Mouse (Mus musculus): ENCODE measurements around the gene Wrap73.

Wrap73 gene

DNA sequence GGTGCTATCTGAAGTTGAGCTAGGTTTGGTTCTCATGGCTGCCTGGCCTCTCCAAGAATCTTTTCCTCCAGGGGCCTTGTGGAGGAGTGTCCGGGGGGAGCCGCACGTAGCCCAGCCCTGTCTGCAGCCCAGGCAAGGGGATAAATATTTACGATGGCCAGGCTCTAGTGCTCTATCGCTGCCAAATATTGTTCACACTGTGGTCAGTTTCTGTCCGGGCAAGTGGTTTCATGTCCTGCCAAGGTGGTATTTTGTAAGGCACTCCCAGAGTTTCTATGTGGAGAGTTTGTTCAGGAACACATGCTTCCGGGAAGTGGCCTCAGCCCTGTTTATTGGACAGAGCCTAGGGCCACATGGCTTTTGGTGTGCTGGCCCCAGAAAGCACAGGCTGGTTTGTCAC is 38.8 kb downstream of the Wrap73 start:
- DNase-seq (ENCODE audit: low spot score in 2 of 2) = no peak

DNA sequence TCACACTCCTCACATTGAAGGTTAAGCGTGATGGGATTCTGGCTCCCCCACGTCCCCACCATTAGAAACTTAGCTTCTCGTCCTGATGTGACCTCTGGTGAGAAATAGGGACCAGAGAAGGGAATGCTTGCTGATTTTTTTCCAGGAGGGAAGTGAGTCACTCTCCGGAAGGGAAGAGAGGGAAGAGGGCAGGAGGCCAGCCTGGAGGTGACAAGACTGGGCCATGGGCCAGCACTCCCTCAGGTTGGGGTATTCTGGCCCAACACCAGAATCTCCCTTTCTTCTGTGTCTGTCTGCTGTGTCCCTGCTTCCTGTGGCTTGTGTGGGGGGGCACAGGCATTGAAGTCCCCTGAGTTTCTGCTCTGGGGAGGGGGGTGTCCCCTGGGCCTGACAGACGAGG is 41.4 kb downstream of the Wrap73 start:
- DNase-seq (ENCODE audit: low spot score in 2 of 2) = no peak

DNA sequence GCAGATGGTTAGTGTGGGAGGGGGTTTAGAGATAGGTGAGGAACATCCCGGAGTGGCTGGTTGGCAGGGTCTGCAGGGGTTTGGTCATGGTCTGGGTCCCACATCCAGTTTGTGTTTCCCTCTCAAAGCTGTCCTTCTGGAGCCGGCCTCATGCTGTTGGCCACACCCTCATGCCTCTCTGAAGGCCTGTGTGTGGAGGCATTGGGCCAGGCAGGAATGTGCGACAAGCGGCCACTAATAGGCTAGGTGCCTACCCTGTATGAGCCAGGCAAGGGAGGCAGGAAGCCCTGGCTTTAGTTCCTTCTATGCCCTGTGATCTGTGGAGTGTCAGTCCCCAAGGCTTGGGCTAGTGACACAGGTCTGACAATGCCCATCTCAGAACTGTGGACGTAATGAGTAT is 42.8 kb downstream of the Wrap73 start:
- DNase-seq (ENCODE audit: low spot score in 2 of 2) = no peak

DNA sequence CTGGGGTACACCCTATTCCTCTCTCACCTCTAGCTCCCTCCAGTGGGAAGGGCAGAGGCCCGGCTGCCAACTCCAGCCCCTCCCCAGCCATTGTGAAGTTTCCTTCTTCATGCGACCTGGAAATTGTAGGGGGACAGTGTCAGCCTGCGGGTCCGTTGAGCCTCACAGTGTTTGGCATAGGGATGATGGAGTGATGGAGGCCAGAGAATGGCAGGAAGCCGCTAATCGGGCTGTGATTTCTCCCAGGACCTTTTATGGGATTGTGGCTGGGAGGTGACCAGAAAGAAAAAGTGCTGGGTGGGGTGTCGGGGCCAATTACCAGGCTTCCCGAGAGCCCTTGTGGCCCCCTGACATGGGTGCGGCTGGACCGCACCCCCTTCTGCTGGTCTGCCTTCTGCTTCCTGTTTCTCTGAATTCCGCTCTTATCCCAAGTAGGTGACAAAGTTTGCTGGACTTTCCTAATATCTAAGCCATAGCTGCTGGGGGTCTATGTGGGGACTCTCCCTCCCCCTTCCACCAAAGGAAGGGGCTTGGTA is 43.9 kb downstream of the Wrap73 start:
- DNase-seq (ENCODE audit: low spot score in 2 of 2) = no peak

DNA sequence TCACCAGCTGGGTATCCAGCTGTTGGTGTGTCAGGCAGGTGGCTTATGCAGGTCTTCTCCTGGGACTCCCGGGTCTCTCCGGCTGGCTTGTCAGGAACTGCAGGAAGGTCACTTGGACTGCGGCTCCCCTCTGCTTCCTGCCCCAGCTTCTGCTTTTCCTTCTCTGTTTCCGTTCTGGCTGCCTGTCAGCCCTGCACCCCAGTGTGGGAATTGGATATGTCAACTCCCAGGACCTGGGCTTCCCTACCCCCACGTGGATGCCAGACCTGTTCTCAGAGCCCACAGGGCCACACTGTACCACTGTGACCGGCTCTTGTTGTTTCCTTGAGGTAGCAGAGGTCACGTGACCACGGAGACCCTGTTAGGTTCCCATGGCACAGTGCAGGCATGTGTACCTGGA is 46.8 kb downstream of the Wrap73 start:
- no peak for DNase-seq (ENCODE audit: low spot score in 2 of 2)

DNA sequence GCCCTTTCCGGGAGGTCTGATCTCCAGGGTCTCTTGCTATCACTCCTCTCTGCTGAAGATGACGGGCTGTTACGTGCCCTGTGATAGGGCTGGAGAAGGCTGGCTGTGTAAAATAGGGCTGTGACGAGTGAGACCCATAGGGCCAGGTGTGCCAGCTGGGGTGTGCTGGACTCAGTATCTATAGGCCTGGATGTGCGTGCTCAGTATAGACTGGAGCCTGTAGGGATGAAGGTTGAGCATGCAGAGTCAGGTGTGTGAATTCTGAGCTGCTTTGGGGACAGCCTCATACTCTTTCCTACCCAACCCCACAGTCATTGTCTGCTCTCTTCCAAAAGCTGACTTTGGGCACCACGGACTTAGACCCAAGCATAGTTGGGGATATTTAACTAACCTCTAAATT is 55.8 kb downstream of the Wrap73 start:
- DNase-seq (ENCODE audit: low spot score in 2 of 2) = no peak

DNA sequence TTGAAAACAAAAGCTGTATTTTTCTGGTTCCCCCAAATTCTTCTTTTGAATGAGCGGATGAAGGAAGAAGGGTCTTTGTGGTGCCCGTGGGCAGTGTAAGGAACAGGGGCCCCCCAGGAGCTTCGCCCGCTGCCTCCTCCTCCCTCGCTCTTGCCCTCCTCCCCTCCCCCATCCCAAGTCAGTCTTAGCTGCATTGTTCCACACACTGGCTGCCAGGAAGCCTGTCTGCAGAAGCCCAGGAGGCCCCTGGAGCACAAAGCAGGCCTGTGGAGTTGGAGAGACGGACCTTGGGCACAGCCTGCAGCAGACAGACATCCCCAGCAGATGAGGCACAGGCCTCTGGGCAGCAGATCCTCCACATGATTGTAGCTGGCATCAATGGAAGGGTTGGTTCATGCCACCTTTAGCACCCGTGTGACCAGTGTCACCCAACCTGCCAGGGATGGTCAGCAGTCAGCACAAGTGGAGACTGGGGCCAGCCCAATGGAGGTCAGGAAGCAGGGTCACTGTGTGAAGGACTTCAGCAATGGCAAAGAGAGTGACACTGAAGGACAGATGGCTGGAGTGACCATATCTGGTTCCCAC is 56.3 kb downstream of the Wrap73 start:
- no peak for DNase-seq (ENCODE audit: low spot score in 2 of 2)

DNA sequence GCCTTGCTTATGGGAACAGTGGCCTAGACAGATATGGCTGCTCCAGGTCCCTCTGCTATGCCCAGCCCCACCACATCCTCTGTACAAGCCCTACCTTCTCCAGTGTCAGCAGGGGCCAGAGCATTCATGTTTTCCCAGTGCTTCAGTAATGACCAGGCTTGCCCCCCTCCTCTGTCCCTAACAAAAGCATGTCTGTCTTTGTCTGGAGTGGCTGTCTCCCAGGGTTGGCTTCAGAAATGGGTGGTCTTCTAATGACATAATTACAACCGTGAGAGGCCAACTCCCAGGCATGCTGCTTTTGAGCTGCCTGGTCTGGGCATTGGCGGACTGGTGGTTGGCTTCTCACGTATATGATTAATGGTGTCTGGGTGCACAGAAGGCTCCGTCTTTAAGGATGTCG is 59.3 kb downstream of the Wrap73 start:
- DNase-seq (ENCODE audit: low spot score in 2 of 2) = no peak

DNA sequence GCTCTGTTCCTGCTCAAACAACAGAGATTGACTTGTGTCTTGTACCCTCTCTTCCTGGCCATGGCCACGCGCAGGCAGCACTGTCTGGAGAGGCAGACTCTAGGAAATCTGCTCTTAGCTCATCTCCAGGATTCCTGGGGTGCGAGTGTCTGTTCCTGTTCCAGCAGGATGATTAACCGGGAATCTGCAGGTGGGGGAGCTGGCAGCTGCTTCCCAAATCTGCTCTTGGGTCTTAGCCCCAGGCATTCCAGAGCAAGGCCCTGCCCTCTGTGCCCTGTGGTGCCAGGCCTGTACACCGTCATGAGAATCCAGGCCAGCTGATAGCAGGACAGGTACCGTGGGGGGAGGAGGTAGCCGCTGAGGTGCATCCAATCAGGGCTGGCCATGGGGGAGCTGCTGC is 62.4 kb downstream of the Wrap73 start:
- no peak for DNase-seq (ENCODE audit: low spot score in 2 of 2)

DNA sequence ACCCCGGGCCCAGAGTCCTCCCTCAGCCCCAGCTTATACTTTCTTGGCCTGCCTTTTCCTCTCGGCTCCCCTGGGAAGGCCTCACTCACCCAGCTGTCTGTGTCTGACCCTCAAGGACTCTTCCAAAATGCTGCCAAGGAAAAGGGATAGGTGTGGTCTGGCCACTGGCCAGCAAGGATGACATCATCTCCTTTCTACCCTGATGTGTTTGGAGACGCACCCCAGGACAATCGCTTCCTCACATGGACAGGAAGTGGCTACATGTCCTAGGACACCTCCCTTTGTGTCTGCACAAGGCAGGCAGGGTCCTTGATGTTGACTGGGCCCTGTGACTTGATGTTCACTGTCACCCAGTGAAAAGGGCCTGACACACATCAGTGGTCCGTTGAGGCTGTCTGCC is 63.2 kb downstream of the Wrap73 start:
- DNase-seq (ENCODE audit: low spot score in 2 of 2) = no peak

DNA sequence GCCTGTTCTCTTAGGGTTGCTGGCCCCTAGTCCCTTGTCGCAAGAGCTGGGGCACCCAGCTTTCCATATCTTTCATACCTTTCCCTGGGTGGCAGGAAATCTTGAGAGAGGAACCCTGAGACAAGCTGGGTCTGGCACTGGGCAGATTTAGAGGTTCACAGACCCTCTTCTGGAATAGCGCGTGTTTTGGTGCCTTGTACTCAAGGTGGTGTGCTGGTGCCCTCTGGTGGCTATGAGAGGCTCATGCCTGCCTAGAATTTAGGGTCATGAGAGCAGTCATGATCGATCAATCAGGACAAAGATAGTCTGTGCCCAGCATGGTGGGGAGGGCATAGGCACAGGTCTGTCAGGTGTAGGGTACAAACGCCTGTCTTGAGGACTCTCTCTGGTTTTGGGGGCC is 65.1 kb downstream of the Wrap73 start:
- peak; percentile 57 to 75 for DNase-seq (ENCODE audit: low spot score in 2 of 2)

DNA sequence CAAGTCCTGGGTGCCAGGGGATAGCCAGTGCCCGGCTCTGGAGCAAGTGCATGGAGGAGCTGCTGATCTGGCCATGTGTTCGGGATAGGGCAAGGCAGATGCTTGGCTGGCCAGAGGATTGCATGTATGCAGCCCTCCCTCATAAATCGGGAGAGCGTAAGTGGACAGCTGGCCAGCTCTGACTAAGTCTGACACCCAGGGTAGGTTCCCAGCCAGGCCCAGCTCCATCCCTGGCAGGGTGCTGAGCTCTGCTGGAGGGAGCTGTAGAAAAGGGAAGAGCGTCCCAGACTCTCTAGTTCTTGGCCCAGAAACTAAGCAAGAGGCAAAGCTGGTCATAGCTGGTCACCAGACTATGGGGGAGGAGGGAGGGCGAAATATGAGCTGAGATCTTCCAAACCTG is 66.9 kb downstream of the Wrap73 start:
- no peak for DNase-seq (ENCODE audit: low spot score in 2 of 2)

DNA sequence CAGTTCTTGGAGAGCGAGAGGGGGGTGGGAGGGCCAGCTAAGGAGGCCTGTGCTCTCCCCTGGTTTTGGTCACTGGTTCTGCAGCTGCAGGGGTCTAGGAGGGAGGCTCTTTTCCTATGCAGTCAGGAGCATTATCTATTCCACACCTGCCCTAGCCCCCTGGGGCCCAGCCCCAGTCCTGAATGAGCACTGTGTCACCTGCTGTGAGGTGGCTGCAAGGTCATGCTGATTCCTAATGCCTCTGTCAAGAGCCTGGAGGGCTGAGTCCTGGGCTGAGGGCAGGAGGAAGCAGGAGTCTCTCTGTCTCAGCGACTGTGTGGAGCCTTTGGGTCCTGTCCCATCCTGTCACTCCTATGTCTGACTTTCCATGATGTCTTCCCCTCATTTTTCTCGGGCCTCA is 67.7 kb downstream of the Wrap73 start:
- no peak for DNase-seq (ENCODE audit: low spot score in 2 of 2)

DNA sequence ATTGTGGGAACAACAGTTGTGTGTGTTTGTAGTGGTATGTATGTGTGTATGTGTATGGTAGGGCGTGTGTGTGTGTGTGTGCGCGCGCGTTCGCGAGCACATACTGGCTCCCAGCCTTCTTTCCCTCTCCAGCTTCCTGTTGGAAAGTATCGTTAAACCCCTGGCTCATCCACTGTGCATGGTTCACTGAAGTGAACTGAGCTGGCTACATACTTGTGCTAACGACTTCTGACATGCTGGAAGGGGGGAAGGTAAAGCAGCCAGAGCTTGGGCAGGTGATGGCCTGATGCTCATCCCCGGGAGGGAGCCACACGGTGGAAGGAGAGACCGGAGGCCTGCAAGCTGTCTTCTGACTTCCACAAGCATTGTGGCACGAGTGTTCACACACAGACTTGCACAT is 69.3 kb downstream of the Wrap73 start:
- DNase-seq (ENCODE audit: low spot score in 2 of 2) = no peak

DNA sequence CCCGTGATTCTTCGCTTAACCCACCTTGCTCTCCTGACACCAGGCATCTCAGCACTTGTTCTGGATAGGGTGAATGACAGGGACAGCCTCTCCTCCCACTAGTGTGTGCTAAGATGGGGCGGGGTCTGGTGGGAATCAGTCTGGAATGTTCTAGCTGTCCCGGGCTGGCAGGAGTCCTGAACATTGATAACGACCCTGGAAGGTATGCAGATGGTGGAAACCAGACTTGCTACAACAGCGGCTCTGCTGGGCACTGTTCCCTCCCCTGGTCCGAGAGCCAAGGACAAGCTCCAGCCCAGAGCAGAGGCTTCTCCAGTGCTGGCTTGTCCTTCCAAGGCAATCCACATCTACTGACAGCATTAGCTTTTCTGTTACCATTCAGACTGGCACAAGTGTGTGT is 71.4 kb downstream of the Wrap73 start:
- DNase-seq (ENCODE audit: low spot score in 2 of 2) = no peak

DNA sequence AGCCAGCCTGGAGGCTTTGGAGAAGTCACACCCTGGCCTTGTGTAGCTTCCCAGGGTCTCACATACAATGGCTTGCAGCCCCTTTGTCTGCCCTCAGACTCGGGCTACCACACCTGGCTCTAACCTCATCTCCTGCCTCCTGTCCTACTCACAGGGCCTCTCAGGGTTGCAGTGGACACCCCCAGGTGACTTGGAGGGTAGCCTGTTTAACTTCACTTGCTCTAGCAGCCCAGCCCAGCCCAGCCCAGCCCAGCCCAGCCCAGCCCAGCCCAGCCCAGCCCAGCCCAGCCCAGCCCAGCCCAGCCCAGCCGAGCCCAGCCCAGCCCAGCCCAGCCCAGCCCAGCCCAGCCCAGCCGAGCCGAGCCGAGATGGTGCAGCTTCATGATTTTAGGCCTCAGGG is 71.9 kb downstream of the Wrap73 start:
- DNase-seq (ENCODE audit: low spot score in 2 of 2) = no peak
